Mouse (Mus musculus): ENCODE data around the gene Myh14.
A peak's percentile ranks its signal among the peaks of the same experiment; 100 is the strongest.

Gene Myh14

DNA sequence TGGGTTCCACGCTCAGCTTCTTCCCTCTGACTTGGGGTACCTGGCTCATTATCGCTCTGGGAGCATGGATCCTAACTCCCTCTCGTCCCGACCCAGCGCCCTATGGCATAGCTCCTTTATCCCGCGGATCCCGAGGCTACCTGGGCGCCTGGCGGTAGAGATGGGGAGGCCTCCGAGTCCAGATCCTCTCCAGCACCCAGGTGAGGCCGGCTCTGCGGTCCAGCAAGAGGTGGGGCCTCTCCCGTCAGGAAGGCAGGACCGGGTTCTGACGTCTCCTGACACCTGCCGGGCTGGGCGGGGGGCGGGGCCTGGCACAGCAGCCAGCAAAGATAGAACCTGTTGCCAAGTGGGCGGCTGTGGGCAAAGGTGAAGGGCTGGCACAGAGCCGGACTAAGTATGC lies 1.5 kb downstream of the Myh14 start:
- no peak for DNase-seq (ENCODE audit: low spot score in 2 of 2)

DNA sequence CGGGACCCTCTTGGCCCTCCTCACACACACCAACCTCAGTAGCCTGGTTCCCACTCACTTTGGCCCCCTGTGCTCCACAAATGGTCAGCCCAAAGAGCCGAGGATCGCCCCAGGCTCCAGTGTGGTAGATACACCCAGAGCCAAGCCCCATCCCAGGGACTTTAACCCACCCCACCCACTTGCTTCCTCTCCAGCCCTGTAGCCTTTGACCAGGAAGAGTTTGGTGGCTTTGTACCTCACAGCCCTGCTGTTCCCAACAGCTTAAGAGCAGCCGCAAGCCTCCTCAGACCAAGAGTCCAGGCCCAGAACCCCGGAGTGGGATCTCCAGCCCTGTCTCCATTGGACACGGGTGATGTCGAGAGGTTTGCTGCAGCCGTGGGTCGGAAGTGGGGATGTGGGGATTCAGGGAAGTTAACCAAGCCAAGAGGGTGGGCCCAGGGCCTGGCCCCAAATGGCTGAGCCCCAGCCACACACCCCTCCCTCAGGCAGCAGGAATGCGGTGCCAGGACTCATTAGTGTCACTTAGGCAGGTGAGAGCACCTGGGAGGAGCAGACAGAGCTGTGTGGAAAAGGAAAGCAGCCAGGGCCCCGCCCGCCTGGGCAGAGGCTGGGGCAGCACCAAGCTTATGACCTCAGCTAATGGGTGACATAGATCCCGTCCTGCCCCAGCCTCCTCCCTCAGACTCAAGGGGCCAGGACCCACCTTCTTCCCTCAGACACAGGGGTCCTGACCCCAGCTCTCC lies 2.5 kb downstream of the Myh14 start:
- no peak for DNase-seq (ENCODE audit: low spot score in 2 of 2)

DNA sequence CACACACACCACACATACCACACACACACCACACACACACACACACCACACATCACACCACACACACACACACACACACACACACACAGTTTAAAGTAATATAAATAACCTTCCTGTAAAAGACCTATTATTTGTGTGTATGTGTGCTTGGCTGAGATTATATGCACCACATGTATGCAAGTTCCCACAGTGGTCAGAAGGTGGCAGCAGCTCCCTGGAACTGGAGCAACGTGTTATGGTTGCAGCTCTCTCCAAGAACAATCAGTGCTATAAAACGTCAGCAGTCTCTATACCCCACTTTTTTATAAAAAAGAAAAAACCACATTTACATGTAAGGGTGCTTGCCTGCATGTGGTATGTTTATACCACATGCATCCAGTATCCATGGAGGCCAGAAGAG lies 4.2 kb downstream of the Myh14 start:
- DNase-seq (ENCODE audit: low spot score in 2 of 2), result no peak

DNA sequence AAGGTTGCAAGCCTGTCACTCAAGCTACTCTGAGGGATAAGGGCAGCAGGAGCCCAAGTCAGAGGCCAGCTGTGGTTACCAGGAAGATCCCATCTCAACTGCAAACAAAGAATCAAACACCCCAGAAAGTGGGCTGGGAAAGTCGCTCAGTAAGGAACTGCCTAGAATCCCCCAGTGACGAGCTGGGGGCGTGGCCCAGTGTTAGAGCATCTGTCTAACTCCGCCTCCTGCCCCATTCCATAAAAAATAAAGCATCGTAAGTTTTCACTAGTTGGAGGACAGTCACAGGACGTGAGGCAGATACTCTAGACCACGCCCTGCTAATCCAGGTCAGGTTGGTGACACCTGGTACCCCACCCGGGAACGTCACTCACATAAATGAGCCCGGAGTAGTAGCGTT lies 5.9 kb downstream of the Myh14 start:
- no peak for DNase-seq (ENCODE audit: low spot score in 2 of 2)

DNA sequence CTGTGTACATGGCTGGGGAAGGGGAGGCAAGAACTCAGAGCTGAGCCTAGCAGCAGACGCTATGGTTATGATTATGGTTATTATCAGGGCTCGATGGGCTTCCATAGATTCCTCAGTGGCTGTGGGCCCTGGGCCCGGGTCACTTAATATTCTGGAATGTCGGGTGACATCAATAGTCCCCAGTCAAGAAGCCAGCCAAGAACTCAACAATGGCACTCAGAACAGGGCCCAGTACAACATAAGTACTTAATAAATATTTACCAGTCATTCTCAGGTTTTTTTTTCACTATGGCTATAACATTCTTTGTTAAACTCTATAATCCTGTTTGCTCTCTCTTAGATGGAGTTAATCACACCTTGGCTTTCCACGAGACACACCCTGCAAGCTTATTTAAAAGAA lies 7.1 kb downstream of the Myh14 start:
- DNase-seq (ENCODE audit: low spot score in 2 of 2), result no peak

DNA sequence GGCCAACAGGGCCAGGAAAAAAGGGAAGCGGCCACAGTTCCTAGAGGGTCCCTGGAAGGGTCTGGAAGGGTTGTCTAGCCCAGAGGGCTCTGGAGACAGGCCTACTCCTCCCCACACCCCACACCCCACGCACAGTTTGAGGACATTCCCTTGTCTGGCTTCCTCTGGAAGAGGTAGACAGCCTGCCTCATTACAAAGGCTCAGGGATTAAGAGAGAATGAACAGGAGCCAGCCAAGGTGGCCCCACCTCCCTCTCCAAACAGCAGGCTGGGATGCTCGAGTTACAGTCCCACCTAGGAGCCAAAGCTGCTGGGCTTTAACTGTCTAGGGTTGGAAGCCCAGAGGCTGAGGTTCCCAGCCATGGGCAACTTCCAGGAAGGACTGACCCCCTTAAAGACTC lies 8.1 kb downstream of the Myh14 start:
- DNase-seq (ENCODE audit: low spot score in 2 of 2), result no peak

DNA sequence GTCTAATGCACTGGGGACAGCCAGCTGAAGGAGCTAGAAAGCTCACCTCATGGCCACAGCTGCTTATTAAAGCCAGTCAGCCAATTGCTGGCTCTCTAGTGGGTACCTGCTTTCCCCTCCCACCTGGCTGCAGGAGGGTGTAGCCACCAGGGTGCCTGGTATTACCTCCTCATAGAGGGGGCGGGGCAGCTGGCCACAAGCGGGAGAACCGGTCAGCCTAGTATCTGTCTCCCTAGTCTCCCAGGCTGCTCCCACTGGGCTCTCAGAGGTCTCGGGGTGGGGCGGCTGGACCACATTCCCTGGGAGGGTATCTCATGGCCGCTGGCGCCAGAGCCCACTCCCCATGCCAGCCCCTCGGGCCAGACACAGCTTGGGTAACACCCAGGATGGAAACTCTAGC lies 8.5 kb downstream of the Myh14 start:
- no peak for DNase-seq (ENCODE audit: low spot score in 2 of 2)

DNA sequence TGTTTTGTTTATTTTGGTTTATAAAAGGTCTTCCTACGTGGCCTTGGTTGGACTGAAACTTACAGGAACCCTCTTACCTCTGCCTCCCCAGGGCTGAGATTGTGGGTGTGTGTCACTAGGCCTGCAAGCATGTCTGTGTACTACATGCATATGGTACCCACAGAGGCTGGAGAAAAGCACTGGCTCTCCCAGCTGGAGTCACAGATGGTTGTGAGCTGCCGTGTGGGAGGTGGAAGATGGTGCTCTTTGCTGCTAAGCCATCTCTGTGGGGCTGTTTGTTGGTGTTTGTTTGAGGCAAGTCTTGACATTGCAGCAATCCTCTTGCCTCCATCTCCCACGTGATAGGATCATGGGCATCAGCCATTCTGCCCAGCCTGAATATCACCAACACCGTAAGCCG lies 9.4 kb downstream of the Myh14 start:
- peak; percentile 38 to 51 for DNase-seq (ENCODE audit: low spot score in 2 of 2)

DNA sequence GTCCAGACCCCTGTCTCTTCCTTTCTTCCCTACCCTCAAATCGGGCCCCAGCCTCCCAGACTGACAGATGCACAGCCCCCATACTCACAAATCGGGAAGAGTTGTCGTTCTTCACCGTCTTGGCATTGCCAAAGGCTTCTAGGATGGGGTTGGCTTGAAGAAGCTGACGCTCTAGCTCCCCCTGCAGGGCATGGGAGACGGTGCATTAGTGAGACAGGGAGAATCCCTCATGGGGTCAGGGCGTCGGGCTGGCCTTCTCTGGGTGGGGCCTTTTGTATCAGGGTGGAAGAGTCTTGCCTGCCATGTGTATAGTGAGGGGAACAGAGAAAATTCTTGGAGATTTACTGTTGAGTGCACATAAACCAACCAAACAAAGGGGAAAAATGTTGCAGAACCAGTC lies 15.1 kb downstream of the Myh14 start:
- DNase-seq (ENCODE audit: low spot score in 2 of 2), result no peak

DNA sequence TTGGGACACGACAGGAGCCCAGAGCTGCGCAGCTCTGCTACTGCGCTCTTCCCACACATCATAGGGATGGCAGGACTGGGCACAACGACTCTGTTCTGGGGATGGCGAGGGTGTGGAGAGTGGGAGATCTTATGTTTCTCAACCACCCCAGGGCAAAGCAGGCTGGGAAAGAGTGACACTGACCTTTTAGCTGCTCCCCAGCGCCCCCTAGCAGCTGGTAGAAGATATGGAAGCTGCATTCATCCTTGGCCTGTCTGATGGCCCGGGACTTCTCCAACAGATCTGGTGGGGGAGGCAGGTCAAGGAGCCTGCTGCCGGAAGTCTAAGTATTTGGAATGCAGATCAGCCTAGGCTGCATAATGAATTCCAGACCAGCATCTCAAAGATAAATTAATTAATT lies 16.9 kb downstream of the Myh14 start:
- DNase-seq (ENCODE audit: low spot score in 2 of 2), result no peak

DNA sequence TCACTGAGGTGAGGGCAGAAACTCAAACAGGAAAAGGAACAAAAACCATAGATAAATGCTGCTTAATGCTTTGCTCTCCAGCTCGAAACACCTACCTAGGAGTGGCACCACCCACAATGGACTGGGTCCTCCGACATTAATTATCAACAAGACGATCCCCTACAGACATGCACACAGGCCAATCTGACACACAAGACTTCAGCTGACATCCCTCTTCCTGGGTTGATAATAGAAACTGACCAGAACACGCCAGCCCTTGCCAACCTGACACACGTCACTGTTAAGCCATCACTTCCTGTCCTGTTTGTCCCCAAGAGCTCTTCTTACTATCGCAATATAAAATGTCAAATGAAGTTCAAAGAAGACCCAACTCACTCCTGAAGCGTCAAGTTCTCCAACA lies 19.2 kb downstream of the Myh14 start:
- DNase-seq (ENCODE audit: low spot score in 2 of 2), result no peak

DNA sequence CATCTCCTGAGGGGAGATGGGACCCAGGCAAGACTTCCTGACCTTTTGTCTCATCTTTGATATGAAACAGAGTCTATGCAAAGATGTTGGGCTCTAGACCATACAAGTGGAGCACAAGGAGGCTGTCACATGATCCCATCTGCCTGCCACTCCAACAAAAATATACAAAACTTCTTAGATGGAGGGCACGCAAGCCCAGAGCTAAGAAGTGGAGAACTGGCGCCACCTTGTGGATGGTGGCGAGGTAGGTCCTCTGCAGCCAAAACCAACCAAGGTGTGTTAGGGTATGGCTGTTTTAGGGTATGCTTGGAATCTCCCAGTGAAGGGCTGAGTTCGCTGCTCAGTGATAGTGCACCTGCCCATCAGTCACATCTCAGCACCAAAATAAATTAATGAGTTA lies 20.7 kb downstream of the Myh14 start:
- peak in 1 of 2 experiments; percentile 53 for DNase-seq (ENCODE audit: low spot score in 2 of 2)

DNA sequence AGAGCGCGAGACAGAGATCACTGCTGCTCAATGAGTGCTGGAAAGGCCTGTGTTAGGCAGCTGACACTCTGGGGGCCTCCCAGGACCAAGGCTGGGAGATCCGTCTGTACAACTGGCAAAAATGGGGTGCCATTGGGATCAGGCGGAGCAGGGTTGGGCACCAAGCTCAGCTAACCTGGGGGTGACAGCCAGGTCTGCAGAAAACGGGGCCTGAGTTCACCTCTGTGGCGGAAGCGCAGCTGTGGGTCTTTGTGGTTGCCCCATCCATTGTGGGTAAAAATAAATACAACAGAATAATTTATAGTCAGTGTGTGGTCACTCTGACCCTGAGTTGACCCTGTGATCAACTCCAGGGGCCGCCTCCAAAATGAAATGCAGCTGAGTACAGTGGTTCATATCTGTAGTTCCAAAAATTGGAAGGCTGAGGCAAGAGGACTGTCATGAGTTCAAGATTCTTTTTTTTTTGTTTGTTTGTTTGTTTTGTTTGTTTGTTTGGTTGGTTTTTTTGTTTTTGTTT lies 21.5 kb downstream of the Myh14 start:
- DNase-seq (ENCODE audit: low spot score in 2 of 2), result no peak

DNA sequence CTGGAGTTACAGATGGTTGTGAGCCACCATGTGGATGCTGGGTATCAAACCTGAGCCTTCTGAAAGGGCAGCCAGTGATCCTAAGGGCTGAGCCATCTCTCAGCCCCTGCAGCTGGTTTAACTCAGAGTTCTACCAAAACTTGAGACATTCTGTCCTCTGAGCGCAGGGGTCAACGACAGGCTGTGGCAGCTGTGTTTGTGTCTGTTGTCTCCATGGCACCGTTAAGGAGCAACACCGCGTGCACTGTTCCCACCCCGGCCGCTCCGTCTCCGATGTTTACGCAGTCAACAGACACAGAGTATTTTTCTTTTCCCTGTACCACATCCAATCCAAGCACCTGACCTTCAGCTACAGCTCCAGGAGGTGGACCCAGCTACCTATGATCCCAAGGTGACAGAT lies 22.9 kb downstream of the Myh14 start:
- DNase-seq (ENCODE audit: low spot score in 2 of 2), result no peak

DNA sequence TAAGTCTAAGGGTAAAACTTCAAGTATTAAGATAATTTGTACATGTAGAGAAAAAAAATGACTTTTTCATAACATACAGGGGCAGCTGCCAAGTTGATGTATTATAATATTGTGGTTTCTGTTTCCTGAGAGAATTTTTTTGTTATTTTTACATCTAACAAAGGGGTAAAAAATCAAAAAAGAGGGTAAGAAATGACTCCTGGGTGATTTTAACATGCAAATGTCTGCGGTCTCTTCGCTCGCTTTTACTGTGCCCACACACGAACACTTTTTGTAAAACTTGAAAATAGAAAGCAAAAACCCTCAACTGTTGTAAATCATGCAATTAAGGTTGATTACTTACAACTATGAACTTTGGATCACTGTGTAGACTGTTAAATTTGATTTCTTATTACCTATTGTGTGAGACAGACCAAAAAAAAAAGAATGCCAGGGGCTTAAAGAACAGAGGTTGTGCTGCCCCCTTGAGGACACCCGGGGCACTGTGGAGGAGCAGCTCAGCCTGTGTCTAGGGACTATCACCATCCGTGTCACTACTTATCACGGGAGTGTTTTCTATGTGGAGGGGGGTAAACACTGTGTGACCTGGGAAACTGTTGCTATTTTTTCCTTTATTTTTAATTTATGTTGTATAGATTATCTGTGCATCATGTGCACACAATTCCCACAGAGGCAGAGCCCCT lies 23.5 kb downstream of the Myh14 start:
- peak; percentile 46 to 79 for DNase-seq (ENCODE audit: low spot score in 2 of 2)

DNA sequence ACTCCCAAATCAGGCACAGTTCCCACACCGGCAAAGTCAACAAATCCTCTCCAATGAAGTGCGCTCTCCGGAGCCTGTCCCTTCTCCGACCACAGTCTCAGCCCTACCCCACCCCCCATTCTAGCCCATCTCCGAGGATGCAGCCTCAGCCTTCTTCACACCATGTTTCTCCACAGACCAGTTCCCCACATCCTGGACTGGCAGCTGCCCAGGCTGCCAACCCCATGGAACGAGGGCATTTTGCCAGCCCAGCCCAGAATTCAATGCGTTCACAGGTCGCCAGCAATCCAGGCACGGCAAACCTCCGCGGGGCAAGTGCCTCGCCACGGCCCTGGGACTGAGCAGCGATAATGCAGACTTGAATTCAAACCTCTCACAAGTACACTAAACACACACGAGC lies 24.7 kb downstream of the Myh14 start:
- DNase-seq (ENCODE audit: low spot score in 2 of 2), result no peak

DNA sequence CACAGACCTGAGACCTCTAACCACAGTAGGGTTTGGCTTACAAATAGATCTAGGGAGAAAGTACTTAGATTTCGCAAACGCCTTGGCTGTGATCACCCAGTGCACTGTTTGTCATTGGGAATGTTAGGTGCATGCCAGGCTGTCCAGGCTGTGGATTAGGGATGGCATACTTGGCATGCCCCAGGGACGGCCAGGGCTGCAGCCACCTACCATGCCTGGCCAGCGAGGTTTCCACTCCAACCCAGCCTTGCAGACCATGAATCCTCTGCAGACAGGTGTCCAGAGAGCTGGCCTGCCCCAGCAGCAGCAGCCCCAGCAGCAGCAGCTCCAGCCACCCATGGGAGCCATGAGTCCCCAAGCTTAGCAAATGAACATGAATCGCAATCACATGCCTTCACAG lies 25.4 kb downstream of the Myh14 start:
- DNase-seq (ENCODE audit: low spot score in 2 of 2), result no peak

DNA sequence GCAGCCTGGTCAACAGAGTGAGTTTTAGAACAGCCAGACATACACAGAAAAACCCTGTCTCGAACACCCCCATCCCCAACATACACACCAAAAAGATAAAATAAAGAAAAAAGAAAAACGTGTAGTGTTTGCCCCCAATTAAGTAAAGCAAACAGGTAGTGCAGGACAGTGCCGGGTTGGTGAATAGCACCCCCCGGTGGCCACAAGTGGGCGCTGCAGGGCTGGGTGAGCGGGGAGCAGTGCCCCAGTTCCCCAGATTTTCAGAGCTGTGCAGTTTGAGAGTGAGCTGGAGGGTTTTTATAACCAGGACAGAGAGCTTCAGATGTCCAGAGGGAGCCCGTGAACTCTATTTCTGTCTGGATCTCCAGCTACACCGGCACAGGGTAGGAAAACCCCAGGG lies 28.8 kb downstream of the Myh14 start:
- DNase-seq (ENCODE audit: low spot score in 2 of 2), result peak in 1 of 2 experiments; percentile 29

DNA sequence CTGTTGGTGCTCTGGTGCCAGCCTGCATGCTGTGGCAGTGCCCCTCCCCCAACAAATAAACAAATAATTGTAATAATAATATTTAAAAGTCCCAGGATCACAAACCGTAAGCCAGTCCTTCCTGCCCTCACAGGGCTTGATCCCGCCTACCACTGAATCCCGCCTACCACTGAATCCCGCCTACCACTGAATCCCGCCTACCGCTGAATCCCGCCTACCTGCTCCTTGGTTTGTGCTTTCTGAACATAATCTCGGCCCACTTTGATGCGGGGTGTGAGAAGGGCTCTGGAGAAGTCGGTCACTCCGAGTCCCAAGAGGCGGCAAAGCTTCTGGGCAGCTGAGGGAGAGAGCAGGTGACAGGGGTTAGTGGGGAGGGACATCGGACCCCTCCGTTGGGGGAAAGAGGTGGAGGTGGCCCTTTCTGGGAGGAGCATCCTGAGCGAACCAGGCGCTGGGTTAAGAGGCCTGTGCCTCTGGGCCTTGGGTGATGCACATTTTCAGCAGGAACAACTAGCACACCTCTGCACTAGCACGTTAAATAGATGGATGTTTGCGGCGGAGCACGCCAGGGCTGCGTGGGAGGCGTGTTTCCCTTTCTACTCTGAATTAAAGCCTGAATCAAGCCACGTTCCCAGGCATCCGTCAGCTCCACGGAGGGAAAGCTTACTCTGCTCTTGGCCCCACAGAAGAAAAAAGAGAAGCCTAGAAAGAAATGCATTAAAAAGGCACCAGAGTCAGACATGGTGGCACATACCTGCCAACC lies 29.6 kb downstream of the Myh14 start:
- peak; percentile 26 to 50 for DNase-seq (ENCODE audit: low spot score in 2 of 2)

DNA sequence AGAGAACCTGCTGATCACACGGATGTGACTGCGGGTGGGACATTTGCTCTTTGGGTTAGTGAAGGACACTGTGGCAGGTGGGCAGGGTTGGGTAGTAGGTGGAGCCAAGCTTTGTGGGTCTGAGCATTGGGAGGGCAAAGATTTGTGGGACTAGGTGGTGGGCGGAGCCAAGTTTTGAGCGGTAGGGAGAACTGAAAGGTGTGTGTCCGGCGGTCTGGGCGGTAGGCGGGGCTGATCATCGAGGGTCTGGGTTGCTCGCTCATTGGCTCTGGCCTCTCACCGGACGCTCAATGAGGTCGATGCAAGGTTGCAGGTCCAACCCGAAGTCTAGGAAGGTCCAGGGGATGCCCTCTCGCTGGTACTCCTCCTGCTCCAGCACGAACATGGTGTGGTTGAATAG lies 32.0 kb downstream of the Myh14 start:
- DNase-seq (ENCODE audit: low spot score in 2 of 2), result no peak

DNA sequence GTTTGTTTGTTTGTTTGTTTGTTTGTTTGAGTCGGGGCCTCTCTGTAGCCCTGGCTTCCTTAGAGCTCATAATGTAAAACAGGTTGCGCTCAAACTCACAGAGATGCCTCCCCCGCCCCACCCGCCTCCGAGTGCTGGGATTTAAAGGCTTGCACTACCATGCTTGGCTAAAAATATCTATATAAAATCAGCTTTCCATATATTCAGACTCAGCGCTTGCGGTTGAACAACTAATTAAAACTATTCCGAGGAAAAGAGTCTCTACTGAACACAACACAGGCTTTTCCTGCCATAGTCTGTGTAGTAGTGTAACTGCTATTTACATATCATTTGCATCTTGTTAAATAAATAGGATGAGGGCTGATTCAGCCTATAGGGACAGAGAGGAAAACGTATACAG lies 34.0 kb downstream of the Myh14 start:
- no peak for DNase-seq (ENCODE audit: low spot score in 2 of 2)

DNA sequence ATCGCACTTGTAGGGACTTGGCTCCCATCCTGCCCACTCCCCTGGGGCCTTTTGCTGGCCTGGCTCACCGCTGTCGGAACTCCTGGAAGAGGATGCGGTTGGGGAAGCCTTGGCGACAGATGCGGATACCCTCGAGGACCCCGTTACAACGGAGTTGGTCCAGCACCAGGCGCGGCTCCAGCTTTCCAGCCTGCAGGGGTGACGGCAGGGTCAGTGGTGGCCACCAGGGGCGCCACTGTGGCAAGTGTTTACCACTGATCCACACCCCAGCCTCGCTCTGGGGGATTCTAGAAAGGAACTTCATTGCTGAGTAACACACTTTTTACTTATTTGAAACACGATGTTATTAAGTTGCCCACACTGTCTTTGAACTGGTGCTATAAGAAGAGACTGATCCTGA lies 37.2 kb downstream of the Myh14 start:
- DNase-seq (ENCODE audit: low spot score in 2 of 2), result no peak

DNA sequence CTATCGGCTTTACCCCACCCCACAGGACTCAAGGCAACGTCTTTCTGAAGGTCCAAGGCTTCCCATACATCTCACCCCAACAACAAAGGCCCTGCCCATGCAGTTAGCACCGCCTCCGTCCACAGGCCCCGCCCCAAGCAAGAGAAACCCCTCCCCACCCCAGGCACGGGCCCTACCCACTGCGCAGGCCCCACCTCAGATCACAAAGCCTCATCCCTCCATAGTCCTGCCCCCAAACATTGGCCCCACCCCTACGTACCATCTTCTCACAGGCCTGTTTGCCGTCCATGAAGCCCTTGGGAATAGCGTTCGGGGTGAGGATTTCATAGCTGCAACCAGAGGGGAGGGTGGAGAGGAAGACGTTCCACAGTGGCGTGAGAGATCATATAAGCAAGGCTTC lies 38.0 kb downstream of the Myh14 start:
- DNase-seq (ENCODE audit: low spot score in 2 of 2), result no peak
